Mouse (Mus musculus): ENCODE data around the gene Mob1b.

Gene Mob1b

DNA sequence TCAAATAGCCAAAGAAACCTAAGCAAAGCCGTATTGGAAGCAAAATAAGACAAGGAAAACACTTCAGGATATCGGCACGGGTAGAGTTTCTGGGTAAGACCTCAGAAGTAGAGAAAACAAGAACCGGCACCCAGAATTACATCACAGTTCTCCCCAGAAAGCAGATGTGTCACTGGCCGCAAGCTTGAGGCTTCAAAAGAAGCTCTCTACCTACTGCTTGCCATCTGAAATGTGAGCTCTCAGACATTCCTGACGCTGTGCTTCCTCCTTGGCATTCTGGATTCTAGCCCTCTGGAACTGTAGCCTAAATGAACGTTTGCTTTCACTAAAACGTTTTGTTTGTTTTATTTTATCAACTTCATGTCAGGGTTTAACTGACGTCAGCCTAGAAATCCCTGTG lies 70.0 kb downstream of the Mob1b start:
- no peak for DNase-seq

DNA sequence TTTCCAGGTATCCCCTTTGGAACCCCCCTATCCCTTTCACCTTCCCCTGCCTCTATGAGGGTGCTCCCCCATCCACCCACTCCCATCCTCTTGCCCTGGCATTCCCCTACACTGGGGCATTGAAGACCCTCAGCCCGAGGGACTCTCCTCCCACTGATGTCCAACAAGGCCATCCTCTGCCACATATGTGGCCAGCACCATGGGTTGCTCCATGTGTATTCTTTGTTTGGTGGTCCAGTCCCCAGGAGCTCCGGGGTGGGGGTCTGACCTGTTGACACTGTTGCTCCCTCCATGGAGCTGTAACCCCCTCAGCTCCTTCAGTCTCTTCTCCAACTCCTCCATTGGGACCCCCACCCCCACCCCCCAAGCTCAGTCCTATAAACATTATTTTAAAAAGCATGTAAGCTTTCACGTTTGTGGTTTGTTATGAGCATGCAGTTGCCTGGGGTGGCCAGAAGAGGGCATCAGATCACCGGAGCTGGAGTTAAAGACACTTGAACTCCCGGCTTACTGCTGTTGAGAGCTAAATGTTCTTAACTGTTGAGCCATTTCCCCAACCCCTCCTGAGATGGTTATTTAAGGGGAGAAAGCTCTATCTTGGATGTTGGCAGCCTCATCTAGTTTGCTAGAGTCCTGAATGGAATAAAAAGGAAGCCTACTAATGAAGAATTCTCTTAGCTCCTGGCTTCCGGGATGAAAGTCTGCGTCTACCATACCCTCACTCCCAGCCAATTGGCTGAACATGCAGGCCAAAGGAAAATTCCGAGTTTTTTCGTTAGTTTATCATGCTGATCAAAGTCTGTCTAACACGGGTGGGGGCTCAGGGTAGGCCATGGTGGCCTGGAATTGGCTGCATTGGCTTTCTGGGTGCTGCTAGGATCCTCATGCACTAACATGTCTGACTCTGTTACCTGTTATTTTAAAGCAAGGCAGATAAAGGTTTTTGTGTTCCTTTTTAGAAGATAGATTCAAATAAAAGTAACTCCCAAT lies 70.9 kb downstream of the Mob1b start:
- peak; percentile 21 for DNase-seq

DNA sequence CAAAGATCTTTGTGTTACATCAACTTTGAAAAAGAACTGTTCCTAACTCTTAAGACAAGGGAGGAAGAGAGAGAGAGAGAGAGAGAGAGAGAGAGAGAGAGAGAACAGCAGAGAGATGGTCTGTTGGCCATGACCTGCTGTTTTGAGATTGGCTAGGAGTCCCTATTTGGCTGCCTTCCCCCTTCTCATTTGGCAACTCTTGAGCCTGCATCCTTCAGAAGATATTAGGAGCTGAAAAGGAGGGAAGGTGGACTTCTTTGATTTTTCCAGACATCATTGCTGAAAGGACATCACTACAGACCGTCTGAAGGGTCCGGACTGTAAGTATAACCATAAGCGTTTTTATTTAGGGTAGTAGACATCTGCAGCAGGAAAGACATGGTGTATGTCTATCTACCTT lies 73.0 kb downstream of the Mob1b start:
- no peak for DNase-seq

DNA sequence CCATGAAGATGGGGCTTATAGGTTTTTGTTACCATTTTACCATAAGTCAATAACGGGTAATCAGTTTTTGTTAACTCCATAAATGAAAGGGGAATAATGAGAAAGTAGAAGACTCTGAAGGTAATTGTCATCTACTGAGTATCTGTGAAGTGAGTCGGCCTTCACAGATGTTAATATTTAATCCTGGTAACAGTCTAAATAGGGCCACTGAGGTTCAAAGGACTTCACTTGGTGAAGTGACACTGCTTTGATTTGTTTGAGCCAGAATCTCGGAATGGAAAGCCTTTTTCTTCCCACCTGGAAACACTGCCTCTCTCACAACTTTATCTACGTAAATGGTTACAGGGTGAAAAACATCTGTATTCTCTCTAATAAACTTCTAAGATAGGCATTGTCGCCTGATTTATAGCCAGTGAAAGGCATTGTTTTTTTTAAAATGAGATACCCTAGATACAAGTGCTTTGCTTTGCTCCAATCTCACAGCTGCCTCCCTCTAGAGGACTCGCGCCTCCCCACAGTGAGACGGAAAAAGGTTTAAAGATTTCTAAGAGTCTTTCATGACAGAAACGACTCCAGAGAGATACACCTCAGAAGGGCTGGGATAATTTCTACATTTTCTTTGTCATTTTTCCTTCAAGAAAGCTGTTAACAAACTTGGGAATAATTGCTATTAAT lies 75.4 kb downstream of the Mob1b start:
- no peak for DNase-seq

DNA sequence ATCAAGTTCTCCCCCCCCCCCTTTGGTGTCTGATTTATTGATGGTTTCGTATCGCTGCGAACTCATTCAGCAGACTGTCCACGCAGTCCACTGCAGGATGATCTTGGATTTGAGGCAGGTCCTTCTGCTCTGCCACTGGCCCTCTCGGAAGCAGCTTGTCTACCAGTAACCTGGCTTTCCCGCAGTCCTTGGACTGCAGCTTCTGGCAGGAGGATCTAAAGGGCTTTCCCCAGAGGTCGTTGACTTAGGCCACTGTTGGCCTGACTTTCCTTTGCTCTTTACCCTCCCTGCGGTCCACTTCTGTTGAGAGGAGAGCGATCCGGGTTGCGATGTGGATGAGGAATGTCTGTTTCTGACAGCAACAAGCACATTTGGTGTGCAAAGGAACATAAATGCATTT lies 75.9 kb downstream of the Mob1b start:
- peak; percentile 71 for DNase-seq

DNA sequence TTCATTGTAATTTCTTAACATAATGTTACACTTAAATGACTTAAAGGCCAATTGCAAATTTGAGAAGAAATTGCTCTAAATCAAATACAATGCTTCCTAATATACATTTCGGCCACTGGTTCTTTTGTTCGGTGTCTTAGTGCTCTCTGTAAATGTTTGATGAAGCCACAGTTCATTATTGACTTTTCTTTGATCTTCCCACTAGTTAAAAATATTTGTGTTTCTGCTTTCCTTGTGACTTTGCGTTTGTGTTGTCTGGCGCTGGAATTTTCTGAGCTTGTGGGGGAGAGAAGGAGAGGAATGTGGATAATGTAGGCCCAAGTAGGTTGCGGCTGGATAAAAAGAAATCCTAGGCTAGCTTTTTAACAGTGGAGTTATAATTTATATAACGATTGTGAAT lies 76.5 kb downstream of the Mob1b start:
- DNase-seq = peak; percentile 19

DNA sequence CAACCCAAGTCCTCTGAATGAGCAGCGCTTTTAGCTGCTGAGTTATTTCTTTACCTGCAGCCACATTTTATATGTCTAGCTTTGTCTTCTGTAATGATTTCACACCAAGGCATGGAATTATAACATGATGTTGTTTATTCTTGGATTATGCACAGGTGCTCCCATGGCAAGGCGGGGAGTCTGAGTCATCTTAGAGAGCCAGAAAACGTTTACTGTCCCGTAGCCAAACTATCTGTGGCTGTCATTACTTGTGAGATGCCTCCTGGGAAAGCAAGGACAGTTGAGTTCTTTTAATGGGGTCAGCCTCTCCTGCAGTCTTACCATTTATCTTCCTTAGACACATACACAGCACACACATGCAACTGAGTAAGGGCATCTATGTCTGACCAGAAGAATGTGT lies 85.0 kb downstream of the Mob1b start:
- no peak for DNase-seq

DNA sequence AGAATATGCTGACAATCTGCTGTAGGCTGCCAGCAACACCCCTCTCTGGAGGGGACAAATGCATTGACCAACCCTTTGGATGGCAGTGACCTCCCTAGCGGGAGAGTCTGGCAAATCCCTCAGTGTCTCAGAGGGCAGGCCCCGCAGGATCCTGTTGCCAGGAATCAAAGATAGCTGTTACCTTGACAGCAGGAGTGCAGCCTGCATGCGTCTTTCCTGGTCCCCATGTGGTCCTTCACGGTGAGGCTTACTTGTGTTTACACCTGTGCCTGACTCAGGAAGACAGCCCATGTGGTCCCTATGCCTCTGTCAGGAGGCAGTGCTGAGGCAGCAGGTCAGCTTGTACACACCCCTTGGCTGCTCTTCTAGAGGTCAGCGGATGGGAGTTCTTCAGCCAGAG lies 85.6 kb downstream of the Mob1b start:
- no peak for DNase-seq

DNA sequence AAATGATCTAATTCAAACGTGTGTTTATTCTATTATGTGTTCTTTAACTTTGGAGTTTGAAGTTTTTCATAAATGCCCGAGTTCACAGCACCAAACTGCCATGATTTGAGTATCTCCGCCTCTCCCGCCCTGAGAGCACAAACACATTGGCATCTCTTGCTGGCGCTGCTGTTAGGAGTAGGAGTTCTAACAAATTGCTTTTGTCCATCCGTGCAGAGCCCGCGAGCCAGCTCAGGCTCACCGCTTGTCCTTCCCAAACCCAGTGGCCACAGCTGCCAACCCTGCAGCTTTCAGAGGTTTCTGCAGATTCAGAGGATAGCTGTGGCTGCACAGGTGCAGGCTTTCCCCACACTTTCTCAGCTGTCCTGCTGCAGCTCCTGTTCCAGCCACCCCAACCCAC lies 86.7 kb downstream of the Mob1b start:
- DNase-seq = no peak

DNA sequence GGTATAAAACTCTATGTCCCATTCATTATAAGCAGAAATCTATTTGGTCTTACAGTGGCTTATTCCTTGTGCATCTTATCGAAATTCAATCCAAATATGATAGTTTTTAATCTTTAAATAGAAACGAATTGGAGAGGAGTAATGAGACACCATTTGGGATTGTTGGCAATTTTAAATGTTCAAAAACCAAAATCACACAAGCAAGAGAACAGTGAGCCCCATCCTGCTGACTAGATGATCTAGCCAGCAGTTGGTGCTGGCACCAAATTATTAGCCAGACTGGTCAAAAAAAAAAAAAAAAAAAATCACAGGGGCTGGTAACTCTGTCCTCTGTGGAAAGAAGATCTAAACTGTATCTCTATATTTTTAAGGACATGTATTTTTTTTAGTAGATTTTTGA lies 92.5 kb downstream of the Mob1b start:
- no peak for DNase-seq

All from kidney, adult 11 months (tissue).